Mouse (Mus musculus): ENCODE measurements around the gene Nlrp9b. TPM values are rescaled to one million over a fixed set of nuclear protein-coding genes. Genes with fewer than 3 reads are reported as not detected.
"Not testable (repeated sequence)": the region's sequence is repeated elsewhere in the genome, so short reads cannot be mapped to it uniquely, and the experiment has no call there.

The Nlrp9b gene
- polyA plus RNA-seq, 1 experiment from 2014 or later: not detected

DNA sequence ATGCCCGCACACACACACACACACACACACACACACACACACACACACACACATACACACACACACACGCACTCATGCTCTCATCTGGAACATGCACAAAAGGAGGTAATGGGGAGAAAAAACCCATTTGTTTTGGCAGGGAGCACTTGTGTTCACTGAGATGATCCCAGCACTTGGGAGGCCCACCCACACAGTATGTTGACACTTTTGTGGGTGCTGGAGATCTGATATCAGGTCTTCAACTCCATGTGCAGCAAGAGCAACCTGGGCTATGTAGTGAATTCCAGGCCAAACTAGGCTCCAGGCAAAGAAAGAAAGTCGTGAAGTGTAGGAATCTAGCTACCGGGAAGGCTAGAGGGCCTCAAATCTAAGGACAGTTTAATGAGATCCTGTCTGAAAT is 35.4 kb upstream of the Nlrp9b start:
- no peak for ATAC-seq
- WGBS: 82% methylated on average over 4 of the region's 4 CpGs

DNA sequence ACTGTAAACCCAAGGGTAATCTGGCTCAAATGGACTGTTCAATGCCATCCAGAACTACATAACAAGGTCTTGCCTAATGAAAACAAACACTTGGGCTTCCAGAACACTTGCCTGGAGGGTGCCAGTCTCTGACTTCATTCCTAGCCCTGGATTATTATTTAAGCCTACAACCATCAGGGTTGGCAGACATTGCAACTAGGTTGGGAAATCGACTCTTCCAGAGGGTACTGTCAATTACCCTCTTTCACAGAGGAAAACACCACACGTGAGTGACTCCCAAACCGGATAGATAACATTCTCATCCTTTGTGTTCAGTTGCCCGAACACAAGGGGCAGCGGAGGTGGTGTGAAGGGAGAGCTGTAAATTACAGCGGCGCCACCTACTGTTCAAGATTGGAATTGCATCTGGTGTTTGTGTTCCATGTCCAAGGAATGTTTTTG is 34.9 kb upstream of the Nlrp9b start:
- Histone ChIP-seq H3K36me3 (ENCODE audit: control insufficient read depth, insufficient read depth, low read length) (no peaks in the 10 kb centered on the region), H3K27me3 (ENCODE audit: control insufficient read depth, insufficient read depth, low read depth, low read length) (no peaks in the 10 kb centered on the region), H3K4me2 (ENCODE audit: low read length) (no peak overlapping the region), H3K9me3 (replicated peaks; ENCODE audit: control insufficient read depth, low read length, poor library complexity, severe bottlenecking) (no peaks in the 10 kb centered on the region), H3K9ac (ENCODE audit: low read depth, low read length) (no peak overlapping the region; the same call in 1 of the 2 replicates), H3K4me1 (ENCODE audit: control insufficient read depth, insufficient read depth, low read length) (no peaks in the 10 kb centered on the region), H3K4me3 (ENCODE audit: low read depth, low read length) (no peak overlapping the region), H3K27ac (ENCODE audit: low read length) (no peak overlapping the region)
- peak; percentile 71; the same call in 1 of the 2 replicates for ATAC-seq
- WGBS: 5% methylated on average over 7 of the region's 7 CpGs

More for the DNA sequence above, 35.4 kb upstream of the Nlrp9b start:
- no peaks in the 10 kb centered on the region for H3K4me1 ChIP-seq (ENCODE audit: control insufficient read depth, insufficient read depth, low read length)
- no peak overlapping the region for H3K4me2 ChIP-seq (ENCODE audit: low read length)
- no peaks in the 10 kb centered on the region for H3K36me3 ChIP-seq (ENCODE audit: control insufficient read depth, insufficient read depth, low read length)
- no peak overlapping the region for H3K4me3 ChIP-seq (ENCODE audit: low read depth, low read length)
- no peaks in the 10 kb centered on the region for H3K27me3 ChIP-seq (ENCODE audit: control insufficient read depth, insufficient read depth, low read depth, low read length)
- no peak overlapping the region for H3K9ac ChIP-seq (ENCODE audit: low read depth, low read length)
- no peak overlapping the region for H3K27ac ChIP-seq (ENCODE audit: low read length)
- no peaks in the 10 kb centered on the region for H3K9me3 ChIP-seq (replicated peaks; ENCODE audit: control insufficient read depth, low read length, poor library complexity, severe bottlenecking)

DNA sequence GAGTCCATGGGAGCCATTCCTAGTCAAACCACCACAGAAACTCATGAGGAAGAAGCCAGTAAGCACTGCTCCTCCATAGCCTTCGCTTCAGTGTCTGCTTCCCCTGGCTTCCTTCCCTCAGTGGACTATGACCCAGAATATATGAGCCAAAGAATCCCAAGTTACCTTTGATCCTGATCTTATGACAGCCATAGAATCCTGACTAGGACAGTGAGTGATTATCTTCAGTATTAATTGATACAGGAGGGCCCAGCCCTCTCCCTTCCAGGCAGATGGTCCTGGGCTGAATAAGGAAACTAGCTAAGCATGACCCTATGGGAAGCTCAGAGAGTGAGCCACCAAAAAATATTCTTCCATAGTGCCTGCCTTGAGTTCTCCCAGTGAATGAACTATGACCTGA is 28.8 kb upstream of the Nlrp9b start:
- Histone ChIP-seq H3K9ac (ENCODE audit: low read depth, low read length) (no peak overlapping the region), H3K9me3 (replicated peaks; ENCODE audit: control insufficient read depth, low read length, poor library complexity, severe bottlenecking) (no peaks in the 10 kb centered on the region), H3K4me1 (ENCODE audit: control insufficient read depth, insufficient read depth, low read length) (no peaks in the 10 kb centered on the region), H3K36me3 (ENCODE audit: control insufficient read depth, insufficient read depth, low read length) (no peaks in the 10 kb centered on the region), H3K4me2 (ENCODE audit: low read length) (no peak overlapping the region), H3K27ac (ENCODE audit: low read length) (no peak overlapping the region), H3K4me3 (ENCODE audit: low read depth, low read length) (no peak overlapping the region), H3K27me3 (ENCODE audit: control insufficient read depth, insufficient read depth, low read depth, low read length) (no peaks in the 10 kb centered on the region)
- 69% methylated on average over 1 of the region's 1 CpGs for WGBS
- no peak for ATAC-seq

GRCm38 (mm10) chr7:19964985-19965579 is 26.2 kb upstream of the Nlrp9b start, which contains the start of gene Ceacam20:
TSS of gene Ceacam20 (plus strand) at chr7:19965412.
- no peaks in the 10 kb centered on the region for H3K4me1 ChIP-seq (ENCODE audit: control insufficient read depth, insufficient read depth, low read length)
- no peaks in the 10 kb centered on the region for H3K36me3 ChIP-seq (ENCODE audit: control insufficient read depth, insufficient read depth, low read length)
- no peaks in the 10 kb centered on the region; the same call in 1 of the 2 replicates for H3K9me3 ChIP-seq (replicated peaks; ENCODE audit: control insufficient read depth, low read length, poor library complexity, severe bottlenecking)
- no peak within 1 kb of the TSS for H3K4me2 ChIP-seq (ENCODE audit: low read length)
- no peak for ATAC-seq
- no peak within 1 kb of the TSS for H3K4me3 ChIP-seq (ENCODE audit: low read depth, low read length)
- no peaks in the 10 kb centered on the region for H3K27me3 ChIP-seq (ENCODE audit: control insufficient read depth, insufficient read depth, low read depth, low read length)
- H3K9ac ChIP-seq (ENCODE audit: low read depth, low read length): no peak within 1 kb of the TSS
- no peak within 1 kb of the TSS for H3K27ac ChIP-seq (ENCODE audit: low read length)
- WGBS: 76% methylated on average over 7 of the region's 7 CpGs

- Histone ChIP-seq H3K4me3 (ENCODE audit: low read depth, low read length) (no peak overlapping the region), H3K27me3 (ENCODE audit: control insufficient read depth, insufficient read depth, low read depth, low read length) (no peaks in the 10 kb centered on the region), H3K4me2 (ENCODE audit: low read length) (no peak overlapping the region), H3K36me3 (ENCODE audit: control insufficient read depth, insufficient read depth, low read length) (no peaks in the 10 kb centered on the region), H3K4me1 (ENCODE audit: control insufficient read depth, insufficient read depth, low read length) (no peaks in the 10 kb centered on the region), H3K9ac (ENCODE audit: low read depth, low read length) (no peak overlapping the region), H3K9me3 (replicated peaks; ENCODE audit: control insufficient read depth, low read length, poor library complexity, severe bottlenecking) (peaks cover 4% of the 10 kb centered on the region; the same call in 1 of the 2 replicates), H3K27ac (ENCODE audit: low read length) (no peak overlapping the region)
- WGBS: 83% methylated on average over 3 of the region's 3 CpGs
- no peak for ATAC-seq
Observed at GRCm38 (mm10) chr7:19969106-19969505, 22.2 kb upstream of the Nlrp9b start.

DNA sequence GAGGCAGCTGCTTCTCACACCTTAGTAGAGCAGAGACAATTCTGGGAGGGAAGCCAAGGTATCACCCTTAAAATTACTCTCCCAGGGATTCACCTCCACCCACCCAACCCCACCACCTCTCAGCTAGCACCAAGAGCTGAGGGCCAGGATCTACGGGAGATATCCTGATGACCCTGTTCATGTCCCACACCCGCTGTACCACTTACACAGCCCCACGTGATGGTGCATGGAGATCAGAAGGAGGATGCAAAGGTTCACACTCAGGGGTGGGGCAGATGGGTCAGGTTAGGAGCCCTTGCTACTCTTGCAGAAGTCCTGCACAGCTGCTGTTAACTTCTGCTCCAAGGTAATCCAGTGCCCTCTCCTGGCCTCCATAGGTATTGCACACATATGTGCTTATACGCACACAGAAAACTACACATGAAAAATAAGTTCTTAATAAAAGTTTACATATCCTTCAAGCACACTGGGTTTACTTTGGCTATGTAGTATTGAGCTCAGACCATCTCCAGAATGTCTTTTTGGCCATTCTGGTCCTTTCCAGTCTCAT is 21.6 kb upstream of the Nlrp9b start:
- H3K4me2 ChIP-seq (ENCODE audit: low read length): no peak overlapping the region
- H3K4me3 ChIP-seq (ENCODE audit: low read depth, low read length): no peak overlapping the region
- H3K36me3 ChIP-seq (ENCODE audit: control insufficient read depth, insufficient read depth, low read length): no peaks in the 10 kb centered on the region
- H3K4me1 ChIP-seq (ENCODE audit: control insufficient read depth, insufficient read depth, low read length): no peaks in the 10 kb centered on the region
- H3K27me3 ChIP-seq (ENCODE audit: control insufficient read depth, insufficient read depth, low read depth, low read length): no peaks in the 10 kb centered on the region
- peaks cover 4% of the 10 kb centered on the region; the same call in 1 of the 2 replicates for H3K9me3 ChIP-seq (replicated peaks; ENCODE audit: control insufficient read depth, low read length, poor library complexity, severe bottlenecking)
- no peak for ATAC-seq
- H3K27ac ChIP-seq (ENCODE audit: low read length): no peak overlapping the region
- no peak overlapping the region for H3K9ac ChIP-seq (ENCODE audit: low read depth, low read length)
- 91% methylated on average over 4 of the region's 4 CpGs for WGBS

DNA sequence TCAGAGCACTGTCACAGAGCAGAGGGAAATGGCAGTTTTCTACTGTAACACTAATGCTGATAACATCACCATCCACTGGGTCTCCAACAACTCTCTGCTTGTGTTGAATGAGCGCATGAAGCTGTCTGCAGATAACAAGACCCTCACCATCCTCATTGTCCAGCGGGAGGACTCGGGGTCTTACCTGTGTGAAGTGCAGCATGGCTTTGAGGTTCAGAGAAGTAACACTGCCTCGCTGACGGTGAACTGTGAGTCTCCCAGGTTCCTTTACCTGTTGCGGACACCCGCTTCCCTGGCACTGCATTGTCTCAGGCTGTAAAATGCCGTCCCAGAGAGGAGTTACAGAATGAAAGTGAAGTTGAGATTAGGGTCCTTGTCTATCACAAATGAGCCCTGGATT is 21.1 kb upstream of the Nlrp9b start:
- H3K27me3 ChIP-seq (ENCODE audit: control insufficient read depth, insufficient read depth, low read depth, low read length): no peaks in the 10 kb centered on the region
- peaks cover 4% of the 10 kb centered on the region; the same call in 1 of the 2 replicates for H3K9me3 ChIP-seq (replicated peaks; ENCODE audit: control insufficient read depth, low read length, poor library complexity, severe bottlenecking)
- WGBS: 92% methylated on average over 8 of the region's 8 CpGs
- no peak overlapping the region for H3K4me3 ChIP-seq (ENCODE audit: low read depth, low read length)
- no peak overlapping the region for H3K4me2 ChIP-seq (ENCODE audit: low read length)
- H3K27ac ChIP-seq (ENCODE audit: low read length): no peak overlapping the region
- H3K9ac ChIP-seq (ENCODE audit: low read depth, low read length): no peak overlapping the region
- no peaks in the 10 kb centered on the region for H3K36me3 ChIP-seq (ENCODE audit: control insufficient read depth, insufficient read depth, low read length)
- no peaks in the 10 kb centered on the region for H3K4me1 ChIP-seq (ENCODE audit: control insufficient read depth, insufficient read depth, low read length)
- ATAC-seq: no peak

GRCm38 (mm10) chr7:19971516-19971915 is 19.7 kb upstream of the Nlrp9b start:
- Histone ChIP-seq H3K27me3 (ENCODE audit: control insufficient read depth, insufficient read depth, low read depth, low read length) (no peaks in the 10 kb centered on the region), H3K27ac (ENCODE audit: low read length) (no peak overlapping the region), H3K4me1 (ENCODE audit: control insufficient read depth, insufficient read depth, low read length) (no peaks in the 10 kb centered on the region), H3K36me3 (ENCODE audit: control insufficient read depth, insufficient read depth, low read length) (no peaks in the 10 kb centered on the region), H3K9me3 (replicated peaks; ENCODE audit: control insufficient read depth, low read length, poor library complexity, severe bottlenecking) (peaks cover 4% of the 10 kb centered on the region; the same call in 1 of the 2 replicates), H3K4me3 (ENCODE audit: low read depth, low read length) (no peak overlapping the region), H3K9ac (ENCODE audit: low read depth, low read length) (no peak overlapping the region), H3K4me2 (ENCODE audit: low read length) (no peak overlapping the region)
- WGBS: 82% methylated on average over 4 of the region's 4 CpGs
- ATAC-seq: no peak

GRCm38 (mm10) chr7:19996721-19997120 is 5.5 kb downstream of the Nlrp9b start:
- not testable (repeated sequence) for H3K9me3 ChIP-seq (replicated peaks; ENCODE audit: control insufficient read depth, low read length, poor library complexity, severe bottlenecking); H3K27ac ChIP-seq (ENCODE audit: low read length); H3K4me1 ChIP-seq (ENCODE audit: control insufficient read depth, insufficient read depth, low read length); H3K9ac ChIP-seq (ENCODE audit: low read depth, low read length); H3K36me3 ChIP-seq (ENCODE audit: control insufficient read depth, insufficient read depth, low read length); H3K4me2 ChIP-seq (ENCODE audit: low read length); H3K4me3 ChIP-seq (ENCODE audit: low read depth, low read length); ATAC-seq; H3K27me3 ChIP-seq (ENCODE audit: control insufficient read depth, insufficient read depth, low read depth, low read length)
- WGBS: 63% methylated on average over 3 of the region's 3 CpGs
